Mouse (Mus musculus): ENCODE data around the gene Tarbp2. TPM values are rescaled to one million over a fixed set of nuclear protein-coding genes. Genes with fewer than 3 reads are reported as not detected.

Tarbp2 gene
- polyA plus RNA-seq, 1 experiment from 2014 or later = 103 TPM

DNA sequence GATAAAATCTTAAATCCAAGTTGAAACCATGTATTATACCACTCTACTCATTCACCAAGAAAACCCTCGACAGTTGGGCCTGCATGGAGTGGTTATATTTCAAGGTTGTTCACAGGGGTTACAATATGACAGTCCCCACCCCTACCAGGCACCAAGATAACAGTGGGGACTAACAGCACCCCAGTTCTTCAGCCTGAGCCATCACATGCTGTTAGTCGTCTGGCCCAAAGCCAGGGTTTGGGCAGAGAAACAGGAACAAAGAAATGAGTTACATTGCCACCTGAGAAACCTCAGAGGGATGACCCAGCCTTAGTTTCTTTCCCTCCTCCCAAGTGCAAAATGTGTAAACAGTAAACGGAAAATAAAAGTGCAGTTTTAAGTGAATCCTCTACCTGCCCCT lies 18.6 kb upstream of the Tarbp2 start:
- WGBS = 63% methylated on average over 3 of the region's 3 CpGs
- ATAC-seq (replicated peaks) = no peak
- no peaks in the 10 kb centered on the region for H3K9me3 ChIP-seq
- H3K4me3 ChIP-seq = no peak overlapping the region
- no peak overlapping the region for H3K4me2 ChIP-seq (replicated peaks)
- H3K27ac ChIP-seq (replicated peaks) = peak overlapping the region; percentile 31; the same call in 1 of the 2 replicates
- no peaks in the 10 kb centered on the region for H3K27me3 ChIP-seq
- peaks cover 91% of the 10 kb centered on the region for H3K36me3 ChIP-seq
- H3K9ac ChIP-seq (replicated peaks) = no peak overlapping the region
- H3K4me1 ChIP-seq = no peaks in the 10 kb centered on the region

DNA sequence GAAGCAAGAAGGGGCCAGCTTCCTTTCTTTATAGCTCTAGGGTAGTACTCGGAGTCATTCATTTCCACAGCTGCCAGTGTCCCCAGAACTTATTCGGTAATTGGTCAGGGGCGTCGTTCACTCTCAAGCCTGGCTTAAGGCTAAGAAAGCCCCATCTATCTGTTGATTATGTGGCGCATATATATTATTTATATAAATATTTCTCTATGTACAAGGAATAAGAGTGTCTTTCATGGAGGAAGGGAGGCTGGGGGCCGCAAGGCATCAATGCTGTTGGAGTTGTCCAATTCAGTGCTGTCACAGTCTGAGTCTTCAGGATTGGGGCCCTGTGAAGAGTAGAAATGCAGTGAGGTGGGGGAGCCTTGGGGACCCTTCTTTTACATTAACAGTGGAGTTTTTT lies 18.1 kb upstream of the Tarbp2 start:
- WGBS = 89% methylated on average over 6 of the region's 6 CpGs
- ATAC-seq (replicated peaks) = no peak
- no peak overlapping the region for H3K9ac ChIP-seq (replicated peaks)
- H3K27me3 ChIP-seq = no peaks in the 10 kb centered on the region
- no peaks in the 10 kb centered on the region for H3K4me1 ChIP-seq
- peaks cover 90% of the 10 kb centered on the region for H3K36me3 ChIP-seq
- H3K9me3 ChIP-seq = no peaks in the 10 kb centered on the region
- H3K4me3 ChIP-seq = no peak overlapping the region
- H3K27ac ChIP-seq (replicated peaks) = no peak overlapping the region
- no peak overlapping the region for H3K4me2 ChIP-seq (replicated peaks)

DNA sequence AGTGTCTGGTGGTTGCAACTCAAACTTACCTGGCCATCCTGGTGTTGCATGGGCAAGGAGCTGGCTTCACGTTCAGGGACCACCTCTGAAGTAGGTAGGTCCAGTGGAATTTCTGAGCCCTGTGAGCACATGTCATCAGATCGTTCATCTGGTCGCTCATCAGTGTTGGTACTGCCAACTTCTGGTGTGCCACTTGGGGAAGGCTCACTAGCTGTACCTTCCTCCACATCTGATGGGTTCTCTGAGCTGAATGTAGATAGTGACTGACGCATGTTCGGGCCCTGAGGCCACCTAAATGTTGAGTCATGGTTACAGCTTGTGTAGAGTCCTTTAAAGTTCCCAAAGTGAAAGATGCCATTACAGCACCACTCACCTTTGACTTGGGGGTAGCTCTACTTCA lies 17.5 kb upstream of the Tarbp2 start:
- Histone ChIP-seq H3K36me3 (peaks cover 90% of the 10 kb centered on the region), H3K9me3 (no peaks in the 10 kb centered on the region), H3K4me3 (no peak overlapping the region), H3K4me2 (replicated peaks) (no peak overlapping the region), H3K27ac (replicated peaks) (no peak overlapping the region), H3K4me1 (no peaks in the 10 kb centered on the region), H3K9ac (replicated peaks) (no peak overlapping the region), H3K27me3 (no peaks in the 10 kb centered on the region)
- ATAC-seq (replicated peaks) = no peak
- WGBS = 90% methylated on average over 5 of the region's 5 CpGs

GRCm38 (mm10) chr15:102501084-102501814 lies 16.7 kb upstream of the Tarbp2 start:
- no peak overlapping the region for H3K27ac ChIP-seq (replicated peaks)
- H3K4me3 ChIP-seq = no peak overlapping the region
- peak; percentile 14; the same call in 1 of the 2 replicates for ATAC-seq (replicated peaks)
- WGBS = 88% methylated on average over 19 of the region's 19 CpGs
- H3K4me2 ChIP-seq (replicated peaks) = no peak overlapping the region
- no peaks in the 10 kb centered on the region for H3K9me3 ChIP-seq
- no peaks in the 10 kb centered on the region for H3K27me3 ChIP-seq
- H3K4me1 ChIP-seq = no peaks in the 10 kb centered on the region
- no peak overlapping the region for H3K9ac ChIP-seq (replicated peaks)
- peaks cover 90% of the 10 kb centered on the region for H3K36me3 ChIP-seq

GRCm38 (mm10) chr15:102502254-102502840 lies 15.6 kb upstream of the Tarbp2 start:
- 76% methylated on average over 9 of the region's 9 CpGs for WGBS
- Histone ChIP-seq H3K9me3 (no peaks in the 10 kb centered on the region), H3K36me3 (peaks cover 82% of the 10 kb centered on the region), H3K27ac (replicated peaks) (no peak overlapping the region), H3K27me3 (no peaks in the 10 kb centered on the region), H3K4me3 (no peak overlapping the region), H3K9ac (replicated peaks) (no peak overlapping the region), H3K4me1 (no peaks in the 10 kb centered on the region), H3K4me2 (replicated peaks) (no peak overlapping the region)
- ATAC-seq (replicated peaks) = no peak

DNA sequence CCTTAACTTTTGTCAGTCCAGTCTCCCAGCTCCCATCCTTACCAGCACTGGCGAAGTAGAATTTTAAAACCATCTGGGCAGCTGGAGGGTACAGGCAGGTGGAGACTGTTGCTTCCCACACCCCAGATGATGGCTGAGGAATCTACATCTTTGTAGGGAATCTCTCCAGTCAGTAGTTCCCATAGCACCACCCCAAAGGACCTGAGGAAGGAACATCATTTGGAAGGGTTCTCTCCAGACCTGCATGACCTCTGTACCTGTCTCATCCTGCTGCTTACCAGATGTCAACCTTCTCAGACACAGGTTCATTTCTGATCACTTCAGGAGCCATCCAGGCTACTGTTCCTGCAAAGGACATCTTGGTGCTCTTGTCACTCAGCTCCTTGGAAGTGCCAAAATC lies 14.5 kb upstream of the Tarbp2 start, which contains the start of gene Gm10337:
Gm10337 (plus strand) TSS at position 276 of the 400 bp plus-strand sequence.
- H3K27ac ChIP-seq (replicated peaks) = no peak within 1 kb of the TSS
- H3K4me1 ChIP-seq = no peaks in the 10 kb centered on the region
- H3K36me3 ChIP-seq = peaks cover 76% of the 10 kb centered on the region
- H3K9me3 ChIP-seq = no peaks in the 10 kb centered on the region
- no peak within 1 kb of the TSS for H3K4me3 ChIP-seq
- no peak within 1 kb of the TSS for H3K4me2 ChIP-seq (replicated peaks)
- no peak within 1 kb of the TSS for H3K9ac ChIP-seq (replicated peaks)
- H3K27me3 ChIP-seq = no peaks in the 10 kb centered on the region
- no peak for ATAC-seq (replicated peaks)
- WGBS = 100% methylated on average over 1 of the region's 1 CpGs

GRCm38 (mm10) chr15:102503924-102504782 lies 13.8 kb upstream of the Tarbp2 start:
- Histone ChIP-seq H3K36me3 (peaks cover 72% of the 10 kb centered on the region), H3K9ac (replicated peaks) (no peak overlapping the region), H3K4me1 (peaks cover 2% of the 10 kb centered on the region), H3K9me3 (no peaks in the 10 kb centered on the region), H3K27ac (replicated peaks) (no peak overlapping the region), H3K4me2 (replicated peaks) (no peak overlapping the region), H3K4me3 (no peak overlapping the region), H3K27me3 (no peaks in the 10 kb centered on the region)
- no peak for ATAC-seq (replicated peaks)
- WGBS = 90% methylated on average over 9 of the region's 9 CpGs

- Histone ChIP-seq H3K9ac (replicated peaks) (no peak overlapping the region), H3K4me3 (no peak overlapping the region), H3K27me3 (no peaks in the 10 kb centered on the region), H3K4me2 (replicated peaks) (no peak overlapping the region), H3K9me3 (no peaks in the 10 kb centered on the region), H3K4me1 (peaks cover 12% of the 10 kb centered on the region), H3K27ac (replicated peaks) (no peak overlapping the region), H3K36me3 (peaks cover 61% of the 10 kb centered on the region)
- WGBS = 76% methylated on average over 12 of the region's 12 CpGs
- ATAC-seq (replicated peaks) = no peak
Observed at GRCm38 (mm10) chr15:102505073-102505769, 12.8 kb upstream of the Tarbp2 start.

GRCm38 (mm10) chr15:102505770-102506463 lies 12.1 kb upstream of the Tarbp2 start:
- WGBS = 88% methylated on average over 9 of the region's 9 CpGs
- no peak for ATAC-seq (replicated peaks)
- H3K4me3 ChIP-seq = no peak overlapping the region

GRCm38 (mm10) chr15:102506464-102506830 lies 11.5 kb upstream of the Tarbp2 start:
- Histone ChIP-seq H3K9me3 (no peaks in the 10 kb centered on the region), H3K36me3 (peaks cover 49% of the 10 kb centered on the region), H3K27ac (replicated peaks) (no peak overlapping the region), H3K4me1 (peaks cover 23% of the 10 kb centered on the region), H3K9ac (replicated peaks) (no peak overlapping the region), H3K27me3 (no peaks in the 10 kb centered on the region), H3K4me2 (replicated peaks) (no peak overlapping the region), H3K4me3 (no peak overlapping the region)
- ATAC-seq (replicated peaks) = no peak
- 75% methylated on average over 2 of the region's 2 CpGs for WGBS

More at GRCm38 (mm10) chr15:102505770-102506463, 12.1 kb upstream of the Tarbp2 start:
- H3K27ac ChIP-seq (replicated peaks) = no peak overlapping the region
- H3K4me2 ChIP-seq (replicated peaks) = no peak overlapping the region
- H3K36me3 ChIP-seq = peaks cover 54% of the 10 kb centered on the region
- H3K9ac ChIP-seq (replicated peaks) = no peak overlapping the region
- H3K27me3 ChIP-seq = no peaks in the 10 kb centered on the region
- H3K4me1 ChIP-seq = peaks cover 18% of the 10 kb centered on the region
- H3K9me3 ChIP-seq = no peaks in the 10 kb centered on the region

- Histone ChIP-seq H3K4me2 (replicated peaks) (no peak overlapping the region), H3K9me3 (no peaks in the 10 kb centered on the region), H3K36me3 (peaks cover 45% of the 10 kb centered on the region), H3K27ac (replicated peaks) (no peak overlapping the region), H3K4me1 (peaks cover 27% of the 10 kb centered on the region), H3K4me3 (no peak overlapping the region), H3K27me3 (no peaks in the 10 kb centered on the region), H3K9ac (replicated peaks) (no peak overlapping the region)
- 96% methylated on average over 1 of the region's 1 CpGs for WGBS
- no peak for ATAC-seq (replicated peaks)
Observed at GRCm38 (mm10) chr15:102506864-102507263, 11.1 kb upstream of the Tarbp2 start.

All from forebrain, embryonic 15.5 days (tissue).